Mouse (Mus musculus): ENCODE data around the gene Lrrc2.

- TF ChIP-seq CTCF (IDR thresholded peaks at IDR 0.05; ENCODE audit: borderline replicate concordance, insufficient read depth, low read length) (no peak), POLR2A (IDR thresholded peaks at IDR 0.05; ENCODE audit: low read depth, low read length) (no peak)
Observed at GRCm38 (mm10) chr9:110920665-110921419, 30.5 kb upstream of the Lrrc2 start.

Measured in embryonic fibroblast, embryonic 13.5 days (primary cell).